Mouse (Mus musculus): ENCODE data around the gene Bivm. TPM values are rescaled to one million over a fixed set of nuclear protein-coding genes. Genes with fewer than 3 reads are reported as not detected.

Gene Bivm
- total and polyA plus RNA-seq, 3 experiments, result 11.8 to 27.2 TPM; not detected in 1

DNA sequence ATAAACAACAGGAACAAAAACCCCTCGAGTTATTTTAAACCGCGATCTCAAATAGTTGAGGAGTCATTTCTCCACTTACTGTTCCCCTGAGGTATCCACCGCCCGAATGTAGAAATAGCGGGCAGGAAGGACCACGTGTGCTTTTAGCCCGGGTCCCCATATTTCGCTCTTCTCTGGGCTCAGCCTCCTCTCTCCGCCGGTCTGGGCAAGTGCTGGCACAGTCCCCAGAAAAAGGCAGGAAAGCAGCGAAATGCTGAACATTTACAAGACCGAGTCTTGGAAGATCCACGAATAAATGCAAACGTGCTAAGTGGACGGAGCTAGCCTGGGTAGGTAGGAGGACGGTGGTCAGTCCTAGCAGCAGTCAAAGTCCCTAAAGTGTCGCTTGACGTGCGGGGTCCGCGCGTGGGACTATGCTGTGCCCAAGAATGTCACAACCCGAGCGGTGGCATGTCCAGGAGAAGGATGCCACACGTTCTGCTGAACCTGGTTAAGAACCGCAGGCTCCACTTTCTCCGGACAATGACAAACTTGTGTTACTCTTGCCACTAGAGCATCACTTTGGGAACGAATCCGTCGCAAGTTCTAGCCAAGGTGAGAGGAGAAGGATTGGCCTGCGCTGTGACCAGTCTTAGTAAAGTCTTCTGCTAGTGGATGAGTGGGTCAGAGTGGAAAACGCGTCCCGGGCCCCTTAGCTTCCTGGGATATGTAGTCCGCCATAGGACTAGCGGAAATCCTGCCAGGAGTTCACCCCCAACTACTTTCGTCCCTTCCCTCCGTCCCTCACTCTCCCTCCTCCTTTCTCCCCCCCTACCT is at the start of gene Bivm, which contains the start of gene Kdelc1 (continued):
- peak; percentile 77 for TF ChIP-seq TBP (IDR thresholded peaks at IDR 0.05; ENCODE audit: low read depth, low read length)
- peak; percentile 83 for TF ChIP-seq ELF1 (IDR thresholded peaks at IDR 0.05; ENCODE audit: low read depth, low read length)
- TF ChIP-seq MEF2A (IDR thresholded peaks at IDR 0.05; ENCODE audit: extremely low read depth, insufficient replicate concordance, low read depth, low read length, poor library complexity, severe bottlenecking), result no peak
- peak; percentile 71 for TF ChIP-seq POLR2AphosphoS2 (IDR thresholded peaks at IDR 0.05; ENCODE audit: low read length)

GRCm38 (mm10) chr1:44101448-44102225 is 17.1 kb upstream of the Bivm start:
- H3K79me2 ChIP-seq (ENCODE audit: control insufficient read depth, insufficient read depth, low read length, poor library complexity), result peaks cover 37% of the 10 kb centered on the region
- H3K4me3 ChIP-seq (ENCODE audit: control insufficient read depth in 1 of 2, insufficient read depth in 1 of 2, low read depth in 2 of 2, low read length in 2 of 2), result peak overlapping the region; percentile 62 to 82
- DNase-seq (ENCODE audit: low read depth, low spot score), result peak; percentile 80
- H3K27ac ChIP-seq (ENCODE audit: control insufficient read depth, low read depth, low read length), result peak overlapping the region; percentile 74
- H3K4me1 ChIP-seq (ENCODE audit: control insufficient read depth in 1 of 2, insufficient read depth in 2 of 2, low read length in 2 of 2), result peaks cover 2 to 4% of the 10 kb centered on the region in 2 experiments; a peak in 3 of 4 replicates
- peaks cover 13 to 29% of the 10 kb centered on the region in 2 experiments for H3K36me3 ChIP-seq (ENCODE audit: control insufficient read depth in 1 of 2, insufficient read depth in 2 of 2, low read length in 2 of 2)
- H3K9ac ChIP-seq (ENCODE audit: control insufficient read depth, low read depth, low read length, poor library complexity, severe bottlenecking), result peak overlapping the region; percentile 87
- no peaks in the 10 kb centered on the region for H3K9me3 ChIP-seq (replicated peaks; ENCODE audit: insufficient read depth, low read length)
- no peaks in the 10 kb centered on the region for H3K27me3 ChIP-seq (ENCODE audit: control insufficient read depth in 1 of 2, insufficient read depth in 2 of 2, low read length in 2 of 2)
- TF ChIP-seq HCFC1 (IDR thresholded peaks at IDR 0.05; ENCODE audit: low read depth, low read length) (peak; percentile 53; the same call in 1 of the 2 replicates), TAL1 (IDR thresholded peaks at IDR 0.05; ENCODE audit: low read length) (no peak), GATA1 (IDR thresholded peaks at IDR 0.05; ENCODE audit: low read depth, low read length) (peak; percentile 51; the same call in 1 of the 2 replicates), MAZ (IDR thresholded peaks at IDR 0.05; ENCODE audit: low read depth, low read length) (0 out of 2 replicates have a peak, but pooled peaks have one; percentile 48), NELFE (IDR thresholded peaks at IDR 0.05; ENCODE audit: low read depth, low read length) (peak; percentile 57), ELF1 (IDR thresholded peaks at IDR 0.05; ENCODE audit: low read depth, low read length) (no peak), TCF12 (IDR thresholded peaks at IDR 0.05; ENCODE audit: low read depth, low read length) (0 out of 2 replicates have a peak, but pooled peaks have one; percentile 20), CHD2 (IDR thresholded peaks at IDR 0.05; ENCODE audit: low read length) (no peak), MXI1 (IDR thresholded peaks at IDR 0.05; ENCODE audit: low read depth, low read length) (no peak; the same call in 1 of the 2 replicates), EP300 (IDR thresholded peaks at IDR 0.05; ENCODE audit: low read depth in 1 of 2, low read length in 2 of 2) (0 out of 4 replicates have a peak, but pooled peaks of 1 of the 2 experiments have one; percentile 17), KAT2A (conservative IDR thresholded peaks at IDR 0.05; ENCODE audit: low read depth, low read length) (no peak), ETS1 (IDR thresholded peaks at IDR 0.05; ENCODE audit: low read depth, low read length) (0 out of 2 replicates have a peak, but pooled peaks have one; percentile 20), MYB (IDR thresholded peaks at IDR 0.05; ENCODE audit: low read depth, low read length) (peak; percentile 47; the same call in 1 of the 2 replicates), USF2 (IDR thresholded peaks at IDR 0.05; ENCODE audit: borderline replicate concordance in 1 of 2, insufficient read depth in 1 of 2, low read depth in 1 of 2, low read length in 2 of 2) (no peak), UBTF (IDR thresholded peaks at IDR 0.05; ENCODE audit: borderline replicate concordance, insufficient read depth, low read depth, low read length) (no peak), ZMIZ1 (IDR thresholded peaks at IDR 0.05; ENCODE audit: low read depth, low read length) (0 out of 2 replicates have a peak, but pooled peaks have one; percentile 33), USF1 (IDR thresholded peaks at IDR 0.05; ENCODE audit: low read depth, low read length) (no peak), ZKSCAN1 (IDR thresholded peaks at IDR 0.05; ENCODE audit: low read depth, low read length) (no peak), BHLHE40 (IDR thresholded peaks at IDR 0.05; ENCODE audit: borderline replicate concordance, low read depth, low read length) (no peak), GABPA (IDR thresholded peaks at IDR 0.05; ENCODE audit: low read depth, low read length) (no peak), POLR2AphosphoS5 (IDR thresholded peaks at IDR 0.05; ENCODE audit: borderline replicate concordance, low read depth, low read length) (no peak), ZC3H11A (IDR thresholded peaks at IDR 0.05; ENCODE audit: low read depth, low read length) (no peak), POLR2A (IDR thresholded peaks at IDR 0.05; ENCODE audit: control insufficient read depth in 1 of 2, insufficient read depth in 1 of 2, low read depth in 1 of 2, low read length in 2 of 2, poor library complexity in 1 of 2) (no peak), CHD1 (IDR thresholded peaks at IDR 0.05; ENCODE audit: low read depth, low read length) (peak; percentile 96; the same call in 1 of the 2 replicates), E2F4 (IDR thresholded peaks at IDR 0.05; ENCODE audit: borderline replicate concordance, low read depth, low read length) (no peak), SIN3A (IDR thresholded peaks at IDR 0.05; ENCODE audit: low read length) (peak; percentile 17; the same call in 1 of the 2 replicates), TBP (IDR thresholded peaks at IDR 0.05; ENCODE audit: low read depth, low read length) (no peak), SMC3 (IDR thresholded peaks at IDR 0.05; ENCODE audit: low read depth, low read length) (no peak)
